Mouse (Mus musculus) fat pad, adult 2 months (tissue): ENCODE data around the gene Cfap58.
A peak's percentile ranks its signal among the peaks of the same experiment; 100 is the strongest.

Experiments
- DNase-seq: peaks from one replicate; pipeline ENCODE4 v3.0.0-alpha.2; 2011; ENCODE audit warnings: low read depth, low spot score; ENCODE audit errors: extremely low read depth

Gene Cfap58

DNA sequence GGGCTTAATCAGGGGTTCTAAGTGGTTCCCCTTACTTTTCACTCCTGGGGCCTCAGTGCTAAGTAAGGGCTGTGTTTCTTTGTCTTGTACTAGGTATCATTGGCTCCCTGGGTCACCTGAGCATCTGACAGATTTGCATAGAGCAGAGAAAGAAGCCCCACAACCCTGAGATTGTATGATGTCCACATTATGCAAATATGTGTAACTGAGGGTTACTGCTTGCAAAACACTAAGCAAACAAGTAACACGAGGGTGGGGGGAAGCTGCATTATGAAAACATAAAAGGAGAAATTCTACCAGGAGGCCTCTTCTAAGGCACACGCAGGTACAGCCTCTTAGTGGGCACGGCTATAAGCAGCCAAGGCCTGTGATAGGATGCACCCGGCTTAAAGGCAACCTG is 22.2 kb upstream of the Cfap58 start:
- no peak for DNase-seq

DNA sequence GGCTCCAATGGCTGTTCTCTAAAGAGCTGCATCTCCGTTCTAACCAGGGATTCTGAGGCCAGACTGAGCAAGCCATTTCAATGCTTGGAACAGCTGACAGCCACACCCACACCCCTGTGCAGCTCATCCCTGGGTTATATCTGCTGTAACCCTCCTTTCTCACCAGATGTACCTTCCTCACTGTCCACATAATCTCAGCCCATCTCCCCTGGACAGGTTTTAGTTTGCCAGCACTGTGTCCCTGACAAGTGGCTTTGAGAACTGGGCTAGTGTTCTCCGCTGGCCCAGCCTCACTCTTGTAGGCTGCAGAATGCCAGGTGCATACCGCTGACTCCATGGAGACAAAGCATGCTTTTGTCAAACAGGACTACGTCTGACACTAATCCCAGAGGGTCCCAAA is 20.1 kb upstream of the Cfap58 start:
- DNase-seq: no peak

- no peak for DNase-seq
Observed at GRCm38 (mm10) chr19:47918016-47918415, 19.5 kb upstream of the Cfap58 start.

GRCm38 (mm10) chr19:47918455-47919101 is 18.9 kb upstream of the Cfap58 start:
- DNase-seq: no peak

DNA sequence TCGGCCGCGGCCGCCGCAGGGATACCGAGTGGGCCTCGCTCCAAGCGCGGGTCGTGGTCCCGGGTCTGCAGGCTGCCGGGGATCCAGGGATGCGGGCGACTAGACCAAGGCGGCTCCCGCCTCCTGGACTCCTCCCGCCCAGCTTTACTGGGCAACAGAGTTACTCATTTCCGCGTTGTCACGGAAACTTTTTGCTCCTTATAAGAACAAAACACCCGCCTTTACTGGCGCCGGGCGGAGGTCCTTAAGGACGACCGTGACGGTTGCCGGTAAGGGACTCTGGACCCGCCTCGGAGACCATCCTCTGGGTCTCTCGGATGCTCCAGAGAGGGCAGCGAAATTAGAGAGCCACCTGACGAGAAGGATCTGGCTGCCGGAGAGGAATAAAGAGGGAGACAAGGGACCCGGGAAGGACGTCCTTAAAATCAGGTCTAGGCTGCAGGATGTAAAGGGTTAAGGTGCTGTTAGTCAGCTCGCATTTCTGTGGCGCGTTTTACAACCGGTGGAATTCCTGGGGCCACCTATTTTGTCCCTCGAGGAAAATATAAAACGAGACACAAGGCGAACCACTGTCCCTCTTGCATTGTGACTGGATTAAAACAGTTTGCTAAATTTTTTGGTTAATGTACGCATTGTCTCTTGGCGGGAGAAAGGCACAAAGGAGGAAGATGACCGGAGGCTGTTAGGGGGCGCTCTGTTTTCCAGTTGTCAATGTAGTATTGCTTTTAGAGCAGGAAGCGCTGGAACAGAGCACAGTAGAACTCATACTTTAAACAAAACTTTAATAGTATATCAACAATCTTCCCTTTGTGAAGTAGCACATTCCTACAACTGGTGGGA is 18.1 kb upstream of the Cfap58 start, which contains the start of the genes Cfap43 and Itprip:
Gene Cfap43 (minus strand): TSS at position 162 of the 840 bp plus-strand sequence.
Gene Itprip (minus strand): TSS at position 174 of the 840 bp plus-strand sequence.
- no peak for DNase-seq

GRCm38 (mm10) chr19:47919966-47920375 is 17.5 kb upstream of the Cfap58 start:
- DNase-seq: no peak

- DNase-seq: no peak
Observed at GRCm38 (mm10) chr19:47925819-47926218, 11.7 kb upstream of the Cfap58 start.

DNA sequence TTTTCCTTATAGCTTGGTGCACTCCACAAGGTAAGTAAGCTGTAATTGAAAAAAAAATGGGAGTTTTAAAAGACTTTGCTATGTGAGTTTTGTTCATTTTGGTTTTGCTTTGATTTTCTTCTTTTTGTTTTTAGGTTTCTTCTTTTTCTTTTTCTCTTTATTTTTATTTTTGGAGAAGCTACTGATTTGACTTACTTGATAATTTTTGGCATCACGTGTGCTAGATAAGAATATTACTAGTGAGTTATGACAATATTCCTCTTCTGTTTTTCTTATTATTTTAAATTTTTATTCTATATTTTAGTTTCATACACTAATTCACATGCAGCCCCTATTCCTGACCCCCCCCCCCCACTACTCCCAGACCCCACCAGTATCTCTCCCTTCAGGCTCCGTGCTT is 10.4 kb upstream of the Cfap58 start:
- no peak for DNase-seq

- DNase-seq: peak; percentile 85
Observed at GRCm38 (mm10) chr19:47929043-47929442, 8.4 kb upstream of the Cfap58 start.

DNA sequence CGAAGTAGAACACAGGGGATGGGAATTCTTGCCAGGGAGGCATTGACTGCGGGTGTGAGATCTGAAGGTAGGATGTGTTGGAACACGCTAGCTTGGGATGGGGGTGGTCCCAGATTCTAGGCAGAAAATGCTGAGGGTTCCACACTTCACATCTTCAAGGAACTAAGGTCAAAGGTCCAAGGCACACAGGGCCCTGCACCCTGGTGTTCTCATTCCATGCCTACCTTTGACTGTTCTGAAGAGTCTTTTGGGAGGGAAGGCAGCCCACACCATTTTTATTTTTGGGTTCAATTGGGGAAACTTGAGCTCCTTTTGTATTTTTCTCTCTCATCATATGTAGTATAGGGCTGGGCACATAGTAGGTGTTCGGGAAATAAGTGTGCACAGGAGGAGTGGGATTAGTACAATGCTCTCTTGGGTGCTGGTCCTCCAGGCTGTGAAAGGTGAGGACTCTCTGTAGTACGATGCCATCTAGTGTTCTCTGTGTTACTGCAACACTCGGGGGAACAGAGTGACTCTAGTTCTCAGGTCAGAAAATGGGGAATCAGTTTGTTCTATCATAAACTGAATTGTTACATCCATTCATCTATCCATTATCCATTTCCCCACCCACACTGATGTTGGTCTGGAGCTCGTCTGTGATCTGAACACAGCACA is 5.4 kb upstream of the Cfap58 start:
- no peak for DNase-seq

- DNase-seq: no peak
Observed at GRCm38 (mm10) chr19:47934146-47934545, 3.3 kb upstream of the Cfap58 start.

GRCm38 (mm10) chr19:47934636-47935238 is 2.7 kb upstream of the Cfap58 start:
- DNase-seq: no peak

DNA sequence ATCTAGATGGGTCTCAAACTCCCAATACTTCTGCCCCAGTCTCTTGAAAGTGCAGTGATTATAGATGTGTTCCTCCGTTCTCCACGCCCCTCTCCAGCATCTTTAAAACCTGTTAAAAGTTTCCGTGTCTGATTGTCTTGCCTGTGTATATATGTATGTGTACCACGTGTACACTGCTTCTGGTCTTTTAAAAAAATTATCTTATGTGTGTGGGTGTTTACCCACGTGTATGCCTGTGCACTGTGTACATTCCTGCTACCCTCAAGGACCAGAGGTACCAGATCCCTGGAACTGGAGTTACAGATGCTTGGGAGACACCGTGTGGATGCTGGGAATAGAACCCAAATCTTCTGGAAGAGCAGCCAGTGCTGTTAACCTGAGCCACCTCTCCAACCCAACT is 1.9 kb upstream of the Cfap58 start:
- DNase-seq: no peak

DNA sequence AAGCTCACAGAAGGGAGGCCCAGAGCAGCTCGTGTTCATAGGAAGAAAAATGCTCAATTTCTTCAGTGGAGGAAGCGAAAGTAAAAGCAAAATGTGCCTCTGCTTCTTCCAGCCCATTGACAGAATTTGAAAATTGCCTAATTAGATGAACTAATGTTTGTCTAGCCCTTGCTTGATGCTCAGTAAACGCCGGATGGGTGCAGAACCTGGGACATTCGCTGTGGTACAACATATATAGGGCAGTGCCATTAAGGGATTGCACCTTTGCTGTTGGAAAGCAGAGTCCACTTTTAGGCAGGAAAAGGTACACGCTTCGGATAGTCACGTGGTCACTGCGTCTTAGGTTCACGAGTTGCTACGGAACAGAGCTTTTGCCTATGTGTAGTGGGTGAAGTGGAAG is 985 bp upstream of the Cfap58 start:
- DNase-seq: no peak

GRCm38 (mm10) chr19:47936938-47937337 is 537 bp upstream of the Cfap58 start:
- DNase-seq: no peak

DNA sequence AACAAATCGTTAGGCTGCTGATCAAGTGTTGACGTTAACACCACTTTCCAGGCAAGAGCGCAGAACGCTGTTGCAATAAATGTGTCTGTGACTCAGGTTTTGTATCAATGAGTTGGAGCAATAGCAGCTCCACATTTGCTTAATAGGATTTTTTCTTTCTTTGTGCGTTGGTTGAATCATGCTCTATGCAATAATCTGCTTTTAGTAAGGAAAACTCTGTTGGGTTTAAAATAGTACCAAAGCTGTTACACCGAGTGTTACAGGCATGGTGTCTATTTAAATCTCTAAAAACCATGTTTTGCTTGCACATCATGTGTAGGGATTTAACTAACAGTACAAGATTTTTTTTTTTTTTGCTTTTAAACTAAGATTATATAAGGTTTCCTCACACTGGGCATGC is 1.9 kb downstream of the Cfap58 start:
- no peak for DNase-seq

GRCm38 (mm10) chr19:47946821-47947465 is 9.5 kb downstream of the Cfap58 start:
- no peak for DNase-seq

DNA sequence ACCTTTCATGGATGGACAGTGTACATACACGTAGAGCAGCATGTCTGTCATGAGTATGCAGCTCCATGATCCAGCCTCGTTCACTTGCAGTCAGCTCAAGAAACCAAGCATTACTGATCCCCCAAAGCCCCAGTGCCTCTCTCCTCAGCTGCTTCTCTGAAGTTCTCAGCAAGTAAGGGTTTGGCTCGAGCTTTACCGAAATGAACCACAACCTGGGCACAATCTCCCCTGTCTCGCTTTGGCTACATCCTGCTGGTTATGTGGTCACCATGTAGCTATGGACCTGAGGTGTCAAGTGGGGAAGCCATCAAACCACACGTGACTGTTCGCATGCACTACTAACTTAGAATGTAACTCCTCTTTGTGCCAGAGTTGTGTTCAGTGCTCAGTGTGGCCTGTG is 13.5 kb downstream of the Cfap58 start:
- no peak for DNase-seq

- no peak for DNase-seq
Observed at GRCm38 (mm10) chr19:47953169-47953568, 15.7 kb downstream of the Cfap58 start.

- no peak for DNase-seq
Observed at GRCm38 (mm10) chr19:47958181-47958580, 20.7 kb downstream of the Cfap58 start.
